Mouse (Mus musculus): ENCODE data around the gene Tmco3.

Tmco3 gene

GRCm38 (mm10) chr8:13287692-13288623, at the start of gene Tmco3, which contains the start of gene Dcun1d2:
TSS of gene Tmco3 (plus strand) at chr8:13288190.
TSS of gene Dcun1d2 (minus strand) at chr8:13288131.
- DNase-seq, result peak; percentile 97

GRCm38 (mm10) chr8:13240055-13240454, 47.9 kb upstream of the Tmco3 start:
- no peak for DNase-seq

GRCm38 (mm10) chr8:13240691-13241090, 47.3 kb upstream of the Tmco3 start:
- DNase-seq, result no peak

- DNase-seq, result no peak
These were observed 44.8 kb upstream of the Tmco3 start for GRCm38 (mm10) chr8:13242985-13243870.

- DNase-seq, result no peak
These were observed 43.6 kb upstream of the Tmco3 start for GRCm38 (mm10) chr8:13244343-13244880.

GRCm38 (mm10) chr8:13252837-13253236, 35.2 kb upstream of the Tmco3 start:
- DNase-seq, result no peak

- no peak for DNase-seq
These were observed 34.6 kb upstream of the Tmco3 start for GRCm38 (mm10) chr8:13253413-13253812.

- peak; percentile 66 for DNase-seq
These were observed 34.0 kb upstream of the Tmco3 start, which contains the start of gene Adprhl1 for GRCm38 (mm10) chr8:13254019-13254418. TSS of gene Adprhl1 (minus strand) at chr8:13254162.

- DNase-seq, result no peak
These were observed 24.6 kb upstream of the Tmco3 start for GRCm38 (mm10) chr8:13263376-13263775.

- no peak for DNase-seq
These were observed 20.4 kb upstream of the Tmco3 start for GRCm38 (mm10) chr8:13267566-13267965.

- no peak for DNase-seq
These were observed 15.2 kb upstream of the Tmco3 start for GRCm38 (mm10) chr8:13272834-13273233.

- DNase-seq, result no peak
These were observed 11.0 kb upstream of the Tmco3 start for GRCm38 (mm10) chr8:13276941-13277447.

GRCm38 (mm10) chr8:13283200-13283599, 4.8 kb upstream of the Tmco3 start:
- peak; percentile 6 for DNase-seq

GRCm38 (mm10) chr8:13287304-13287691, 692 bp upstream of the Tmco3 start:
- peak; percentile 91 for DNase-seq

GRCm38 (mm10) chr8:13288646-13289045, 656 bp downstream of the Tmco3 start:
- DNase-seq, result no peak

GRCm38 (mm10) chr8:13292364-13292763, 4.4 kb downstream of the Tmco3 start:
- DNase-seq, result peak; percentile 83

- no peak for DNase-seq
These were observed 5.9 kb downstream of the Tmco3 start for GRCm38 (mm10) chr8:13293677-13294470.

GRCm38 (mm10) chr8:13299571-13299970, 11.6 kb downstream of the Tmco3 start:
- no peak for DNase-seq

GRCm38 (mm10) chr8:13301036-13301435, 13.0 kb downstream of the Tmco3 start:
- no peak for DNase-seq

GRCm38 (mm10) chr8:13305459-13305858, 17.5 kb downstream of the Tmco3 start:
- DNase-seq, result no peak

- DNase-seq, result no peak
These were observed 17.9 kb downstream of the Tmco3 start for GRCm38 (mm10) chr8:13305884-13306283.

- no peak for DNase-seq
These were observed 18.4 kb downstream of the Tmco3 start for GRCm38 (mm10) chr8:13306309-13306909.

Measured in retina, postnatal 1 day (tissue).